Mouse (Mus musculus): Measurements from ENCODE around the gene Tbc1d10b.

DNA sequence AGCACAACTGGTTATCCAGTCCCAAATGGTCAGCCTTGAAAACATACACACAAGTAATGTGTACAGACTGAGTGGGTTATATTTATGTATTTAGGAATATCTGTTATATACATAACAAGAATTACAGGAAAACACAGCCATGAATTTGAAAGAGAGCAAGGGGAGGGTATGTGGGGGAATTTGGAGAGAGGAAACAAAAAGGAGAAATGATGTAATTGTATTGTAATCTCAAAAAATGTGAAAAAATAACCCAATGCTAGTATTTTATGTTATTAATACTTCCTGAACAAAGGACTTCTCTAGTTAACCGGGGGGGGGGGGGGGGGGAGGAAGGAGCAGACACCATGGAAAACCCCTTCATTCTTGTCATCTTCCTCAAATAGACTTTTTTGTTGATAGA is 23.5 kb downstream of the Tbc1d10b start:
- TF ChIP-seq CTCF (IDR thresholded peaks at IDR 0.05) = no peak
- TF ChIP-seq EP300 (IDR thresholded peaks at IDR 0.05) = no peak

Data from lung, postnatal 0 days (tissue).